In the genomic region with DNA sequence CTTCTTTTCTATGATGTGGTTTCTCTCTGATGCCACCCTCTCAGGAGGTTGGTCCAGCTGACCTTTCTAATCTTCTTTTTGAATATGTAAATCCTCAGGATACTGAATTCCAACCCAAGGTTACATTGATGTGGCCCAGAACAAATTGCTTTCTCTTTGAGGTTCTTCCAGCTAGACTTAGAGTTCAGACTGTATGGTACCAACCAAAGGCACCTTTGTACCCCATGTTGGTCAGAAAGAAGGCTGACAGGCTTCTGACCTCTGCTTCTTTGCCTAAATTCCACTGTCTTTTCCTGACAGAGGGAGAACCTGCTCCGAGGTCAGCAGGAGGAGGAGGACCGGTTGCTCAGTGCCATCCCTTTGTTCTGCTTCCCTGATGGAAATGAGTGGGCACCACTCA, we compare ENCODE assay signal across 23 mouse cellular contexts. TPM values are rescaled to one million over a fixed set of nuclear protein-coding genes. Genes with fewer than 3 reads are reported as not detected.
DNase-seq lines count a peak whose midpoint lies in the region; ATAC-seq and TF ChIP-seq lines count a peak whose summit lies in the region.
"Had no signal": no experiment of that assay in that cellular context is flagged by ENCODE, and none has a peak within 500 bp of the region (broad histone marks: within the 10 kb centered on the region; RNA-seq: fewer than 3 reads in every experiment).

No protein-coding gene starts in this region.

- TF ChIP-seq CTCF in CH12.LX (conservative IDR thresholded peaks at IDR 0.05 in 1 of 2, IDR thresholded peaks at IDR 0.05 in 1 of 2; ENCODE audit: low read depth in 2 of 2, low read length in 2 of 2): no peak
- TF ChIP-seq CTCF in small intestine, adult 2 months (IDR thresholded peaks at IDR 0.05; ENCODE audit: extremely low read depth, insufficient read length, insufficient replicate concordance, low read depth, low read length): no peak
- no peak for TF ChIP-seq CTCF in layer of hippocampus, adult 2 months (conservative IDR thresholded peaks at IDR 0.05)

- dilution Hi-C loops in CH12.LX (cut with MboI; ENCODE audit: extremely low pct_ligation_motif_present, extremely low pct_unique_long_range_greater_than_20kb, low sequenced_read_pairs): no loop called here

- ATAC-seq in megakaryocyte, adult 5-6 weeks (ENCODE audit: poor library complexity, severe bottlenecking): no peak
- no peak for ATAC-seq in intestine, embryonic 16.5 days
- ATAC-seq: forebrain, embryonic 14.5 days had no signal

- H3K4me2 ChIP-seq in CH12.LX (ENCODE audit: insufficient read depth, low read depth, poor library complexity, severe bottlenecking): peak overlapping the region; percentile 76
- H3K4me2 ChIP-seq in intestine, embryonic 16.5 days (ENCODE audit: low read depth, low read length): no peak overlapping the region
- H3K4me2 ChIP-seq: heart, embryonic 15.5 days; hindbrain, embryonic 13.5 days had no signal

- H3K9me3 ChIP-seq in megakaryocyte, embryonic 14.5 days: no peaks in the 10 kb centered on the region
- no peaks in the 10 kb centered on the region for H3K9me3 ChIP-seq in CH12.LX (replicated peaks; ENCODE audit: low read length)
- no peaks in the 10 kb centered on the region for H3K9me3 ChIP-seq in intestine, embryonic 16.5 days (ENCODE audit: control insufficient read depth, low read length)
- H3K9me3 ChIP-seq: embryonic facial prominence, embryonic 10.5 days; forebrain, embryonic 10.5 days; G1E; heart, embryonic 10.5 days; heart, embryonic 15.5 days; hindbrain, embryonic 13.5 days had no signal

- no peak for DNase-seq in CH12.LX (ENCODE audit: extremely low read depth)
- no peak for DNase-seq in right cerebral cortex, postnatal 14 days
- no peak for DNase-seq in layer of hippocampus, adult 2 months (ENCODE audit: low spot score in 2 of 2)
- DNase-seq: adrenal gland, adult 8-10 months; adrenal gland, postnatal 36 days; cerebellum, adult 2 months; cerebellum, postnatal 10 days; gastrocnemius, adult 2 months; gastrocnemius, postnatal 36 days; heart, adult 18-20 months; heart, postnatal 14 days had no signal

- peak overlapping the region; percentile 79 for H3K9ac ChIP-seq in CH12.LX (ENCODE audit: insufficient read depth, low read depth)
- H3K9ac ChIP-seq in intestine, embryonic 16.5 days (ENCODE audit: low read depth, low read length): no peak overlapping the region
- H3K9ac ChIP-seq: heart, embryonic 15.5 days; hindbrain, embryonic 13.5 days had no signal

- H3K36me3 ChIP-seq in megakaryocyte, embryonic 14.5 days (replicated peaks; ENCODE audit: low read length): peaks cover 81% of the 10 kb centered on the region
- H3K36me3 ChIP-seq in CH12.LX (replicated peaks in 1 of 2; ENCODE audit: control insufficient read depth in 1 of 2, insufficient read depth in 1 of 2, low read length in 1 of 2): peaks cover 29 to 54% of the 10 kb centered on the region in 2 experiments
- no peaks in the 10 kb centered on the region for H3K36me3 ChIP-seq in intestine, embryonic 16.5 days (ENCODE audit: control insufficient read depth, insufficient read depth, low read length)
- peaks cover 18% of the 10 kb centered on the region for H3K36me3 ChIP-seq in small intestine, adult 2 months (ENCODE audit: control insufficient read depth, insufficient read depth, low read length)
- H3K36me3 ChIP-seq: embryonic facial prominence, embryonic 10.5 days; forebrain, embryonic 10.5 days; G1E; heart, embryonic 10.5 days; heart, embryonic 15.5 days; hindbrain, embryonic 13.5 days had no signal

- H3K27me3 ChIP-seq in megakaryocyte, embryonic 14.5 days (replicated peaks): no peaks in the 10 kb centered on the region
- H3K27me3 ChIP-seq in CH12.LX (replicated peaks): no peaks in the 10 kb centered on the region
- no peaks in the 10 kb centered on the region for H3K27me3 ChIP-seq in intestine, embryonic 16.5 days (replicated peaks; ENCODE audit: control insufficient read depth, insufficient read depth, low read length)
- no peaks in the 10 kb centered on the region for H3K27me3 ChIP-seq in small intestine, adult 2 months (ENCODE audit: control insufficient read depth, insufficient read depth, low read length)
- H3K27me3 ChIP-seq: heart, embryonic 15.5 days had no signal

- TF ChIP-seq EP300 in CH12.LX (IDR thresholded peaks at IDR 0.05; ENCODE audit: low read length): no peak

- peaks cover 13% of the 10 kb centered on the region for H3K79me2 ChIP-seq in CH12.LX (replicated peaks; ENCODE audit: control insufficient read depth, extremely low read depth, insufficient read depth, poor library complexity, severe bottlenecking)

- peaks cover 100% of the 10 kb centered on the region for H3K4me1 ChIP-seq in megakaryocyte, embryonic 14.5 days
- peaks cover 7 to 30% of the 10 kb centered on the region in 2 experiments for H3K4me1 ChIP-seq in CH12.LX (ENCODE audit: control insufficient read depth in 1 of 2, insufficient read depth in 2 of 2)
- peaks cover 22% of the 10 kb centered on the region for H3K4me1 ChIP-seq in intestine, embryonic 16.5 days (ENCODE audit: control insufficient read depth, insufficient read depth, low read length)
- peaks cover 47% of the 10 kb centered on the region for H3K4me1 ChIP-seq in small intestine, adult 2 months (ENCODE audit: control insufficient read depth, insufficient read depth, insufficient read length, low read length)

- in situ Hi-C loops in CH12.LX (cut with MboI; ENCODE audit: low pct_ligation_motif_present, low pct_unique_long_range_greater_than_20kb, low sequenced_read_pairs): loop anchor here (25.0 kb wide), 1 partner anchor 400 kb away; no protein-coding TSS in a partner anchor

- H3K4me3 ChIP-seq in megakaryocyte, embryonic 14.5 days (replicated peaks): peak overlapping the region; percentile 60
- peak overlapping the region; percentile 64 to 74 (median 70) for H3K4me3 ChIP-seq in CH12.LX (replicated peaks in 1 of 3; ENCODE audit: low read depth in 2 of 3, low read length in 2 of 3, poor library complexity in 1 of 3)
- no peak overlapping the region for H3K4me3 ChIP-seq in intestine, embryonic 16.5 days (ENCODE audit: low read length)
- 0 out of 2 replicates have a peak overlapping the region, but pooled peaks have one; percentile 4 for H3K4me3 ChIP-seq in small intestine, adult 2 months (ENCODE audit: low read depth, low read length)
- no peak overlapping the region for H3K4me3 ChIP-seq in layer of hippocampus, adult 2 months
- H3K4me3 ChIP-seq: embryonic facial prominence, embryonic 10.5 days; erythroblast, embryonic 14.5 days; forebrain, embryonic 10.5 days; gastrocnemius, adult 2 months; heart, embryonic 10.5 days; heart, embryonic 15.5 days; hindbrain, embryonic 13.5 days had no signal

- 88% methylated on average over 2 of the region's 2 CpGs for whole genome bisulfite sequencing in intestine, embryonic 16.5 days
- WGBS in small intestine, adult 2 months: 59% methylated on average over 2 of the region's 2 CpGs

- TF ChIP-seq RAD21 in CH12.LX (IDR thresholded peaks at IDR 0.05; ENCODE audit: low read depth, low read length): no peak

- no peak for TF ChIP-seq POLR2A in CH12.LX (IDR thresholded peaks at IDR 0.05; ENCODE audit: low read depth, low read length)
- TF ChIP-seq POLR2A in small intestine, adult 2 months (IDR thresholded peaks at IDR 0.05; ENCODE audit: low read depth, low read length): no peak

- no peak overlapping the region for H3K27ac ChIP-seq in CH12.LX (ENCODE audit: insufficient read depth, low read depth)
- H3K27ac ChIP-seq in intestine, embryonic 16.5 days (ENCODE audit: low read length): peak overlapping the region; percentile 79
- peak overlapping the region; percentile 94 for H3K27ac ChIP-seq in small intestine, adult 2 months (ENCODE audit: insufficient read depth, low read depth, low read length)
- no peak overlapping the region for H3K27ac ChIP-seq in layer of hippocampus, adult 2 months
- H3K27ac ChIP-seq: embryonic facial prominence, embryonic 10.5 days; forebrain, embryonic 10.5 days; gastrocnemius, adult 2 months; heart, embryonic 10.5 days; heart, embryonic 15.5 days; hindbrain, embryonic 13.5 days had no signal

TF ChIP-seq in CH12.LX, 34 proteins besides CTCF, POLR2A, EP300 and RAD21:
- TF ChIP-seq CHD1 (IDR thresholded peaks at IDR 0.05; ENCODE audit: low read depth, low read length) (no peak), IRF4 (IDR thresholded peaks at IDR 0.05; ENCODE audit: low read depth, low read length) (no peak), SIN3A (IDR thresholded peaks at IDR 0.05; ENCODE audit: low read length) (no peak), JUN (IDR thresholded peaks at IDR 0.05; ENCODE audit: insufficient read depth, low read depth, low read length) (no peak), POLR2AphosphoS2 (IDR thresholded peaks at IDR 0.05; ENCODE audit: low read depth, low read length) (no peak), UBTF (IDR thresholded peaks at IDR 0.05; ENCODE audit: low read depth, low read length) (no peak), ZKSCAN1 (IDR thresholded peaks at IDR 0.05; ENCODE audit: borderline replicate concordance, low read depth, low read length) (no peak), GABPA (IDR thresholded peaks at IDR 0.05; ENCODE audit: insufficient replicate concordance, low read depth, low read length) (no peak), USF1 (IDR thresholded peaks at IDR 0.05; ENCODE audit: low read depth, low read length) (no peak), MYC (IDR thresholded peaks at IDR 0.05; ENCODE audit: low read depth, low read length) (no peak), MAX (IDR thresholded peaks at IDR 0.05; ENCODE audit: low read length) (no peak), USF2 (conservative IDR thresholded peaks at IDR 0.05; ENCODE audit: low read depth, low read length) (no peak)

RNA-seq across cellular contexts. Expression of a gene that starts 5.3 kb away (rescaled TPM):
- 13.9 TPM in 1 of 2 replicates, not detected in the other for polyA plus RNA-seq in megakaryocyte, embryonic 14.5 days (2012; ENCODE audit: insufficient read depth, low replicate concordance)
- total RNA-seq in megakaryocyte, adult 5-6 weeks (2015): 10.6 and 14.0 TPM in 2 replicates
- total RNA-seq in megakaryocyte, adult 5-6 weeks (2017): 20.3 and 20.7 TPM in 2 replicates
- total RNA-seq in CH12.LX (2012; rRNA removed): 23.5 and 30.4 TPM in 2 replicates
- 39.3 and 39.8 TPM in 2 replicates for total RNA-seq in CH12.LX (2014; rRNA removed)
- 37.7 and 38.2 TPM in 2 replicates for polyA plus RNA-seq in CH12.LX (2012; ENCODE audit: insufficient read length, low read depth)
- polyA plus RNA-seq in intestine, embryonic 16.5 days (2015; fragmentation: Nextera tagmentation; extraction: Ambion mirVana): 30.4 and 30.5 TPM in 2 replicates
- polyA plus RNA-seq in small intestine, adult 2 months (2012; rRNA removed): 9.1 and 16.7 TPM in 2 replicates
- total RNA-seq in layer of hippocampus, adult 2 months (2021): under 1 TPM; 0.22 to 0.61 TPM

Comparison
In these comparisons a context has a peak if more than half of its experiments do, and no peak if none do; other contexts are left out.
1. H3K4me3 ChIP-seq: peak in megakaryocyte, embryonic 14.5 days (single experiment), CH12.LX (3 of 3) and small intestine, adult 2 months (single experiment); none in intestine, embryonic 16.5 days (single experiment) and layer of hippocampus, adult 2 months (single experiment).
2. H3K27ac ChIP-seq: peak in intestine, embryonic 16.5 days (single experiment) and small intestine, adult 2 months (single experiment); none in CH12.LX (single experiment) and layer of hippocampus, adult 2 months (single experiment).